Mouse (Mus musculus): ENCODE results near the gene Mroh8.

GRCm38 (mm10) chr2:157278717-157279415 is 483 bp downstream of the Mroh8 start, which contains the start of gene Rpn2:
- TF ChIP-seq CTCF (IDR thresholded peaks at IDR 0.05; ENCODE audit: control insufficient read depth, insufficient read depth, insufficient replicate concordance, low read depth, low read length) (no peak), POLR2A (IDR thresholded peaks at IDR 0.05; ENCODE audit: control insufficient read depth, low read depth, low read length) (peak; percentile 16; the same call in 1 of the 2 replicates)
